Mouse (Mus musculus) adrenal gland, postnatal 36 days (tissue): Measurements from ENCODE around the gene St5. TPM values are rescaled to one million over a fixed set of nuclear protein-coding genes. Genes with fewer than 3 reads are reported as not detected.

Source experiments
- DNase-seq, 2 experiments: peaks; one replicate each; pipeline ENCODE4 v3.0.0; 2021; ENCODE audit warnings: mixed read lengths in 1 of 2
- total RNA-seq, 2 experiments: library from RNA; stranded (reverse); gene quantifications; 2 replicates each; pipeline ENCODE4 v1.2.3; 2021

The St5 gene
- total RNA-seq, 2 experiments from 2014 or later = 37.9 to 45.8 TPM

DNA sequence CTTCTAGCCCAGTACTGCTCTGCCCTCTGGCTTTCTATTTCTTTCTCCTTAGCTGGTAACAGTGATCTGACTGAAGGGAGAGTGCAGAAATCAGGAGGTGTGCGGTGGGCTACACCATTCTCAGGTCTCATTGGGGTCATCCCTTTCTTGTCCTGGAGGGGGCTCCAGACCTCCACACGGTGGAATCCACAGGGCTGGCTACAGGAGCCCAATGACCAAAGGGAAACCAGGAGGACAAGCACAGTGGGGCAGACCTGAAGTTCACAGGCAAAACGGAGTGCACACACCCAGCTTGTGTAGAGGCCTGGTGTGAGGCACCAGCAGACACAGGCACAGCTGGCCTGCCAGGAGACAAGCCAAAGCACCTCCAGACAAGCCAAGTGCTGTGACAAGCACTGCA is 175.0 kb downstream of the St5 start:
- DNase-seq = peak; percentile 56 to 72

DNA sequence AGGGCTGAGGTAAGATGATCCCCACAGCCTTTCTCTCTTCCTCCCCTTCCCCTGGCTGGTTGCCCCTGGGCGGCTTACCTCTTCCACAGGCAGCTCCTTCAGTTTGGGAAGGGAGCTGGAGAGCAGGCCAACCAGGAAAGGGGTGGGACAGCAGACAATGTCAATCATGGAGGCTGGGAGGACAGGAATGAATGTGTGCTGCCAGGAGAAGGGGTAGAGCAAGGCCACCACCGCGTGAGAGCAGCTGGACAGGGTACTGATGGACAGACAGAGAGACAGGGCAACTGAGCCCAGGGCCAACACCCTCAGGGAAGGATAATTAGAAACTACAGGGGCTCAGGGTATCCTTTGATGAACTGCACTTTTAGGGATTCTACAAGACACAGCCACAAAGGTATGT is 175.9 kb downstream of the St5 start:
- DNase-seq = peak; percentile 29 to 41

DNA sequence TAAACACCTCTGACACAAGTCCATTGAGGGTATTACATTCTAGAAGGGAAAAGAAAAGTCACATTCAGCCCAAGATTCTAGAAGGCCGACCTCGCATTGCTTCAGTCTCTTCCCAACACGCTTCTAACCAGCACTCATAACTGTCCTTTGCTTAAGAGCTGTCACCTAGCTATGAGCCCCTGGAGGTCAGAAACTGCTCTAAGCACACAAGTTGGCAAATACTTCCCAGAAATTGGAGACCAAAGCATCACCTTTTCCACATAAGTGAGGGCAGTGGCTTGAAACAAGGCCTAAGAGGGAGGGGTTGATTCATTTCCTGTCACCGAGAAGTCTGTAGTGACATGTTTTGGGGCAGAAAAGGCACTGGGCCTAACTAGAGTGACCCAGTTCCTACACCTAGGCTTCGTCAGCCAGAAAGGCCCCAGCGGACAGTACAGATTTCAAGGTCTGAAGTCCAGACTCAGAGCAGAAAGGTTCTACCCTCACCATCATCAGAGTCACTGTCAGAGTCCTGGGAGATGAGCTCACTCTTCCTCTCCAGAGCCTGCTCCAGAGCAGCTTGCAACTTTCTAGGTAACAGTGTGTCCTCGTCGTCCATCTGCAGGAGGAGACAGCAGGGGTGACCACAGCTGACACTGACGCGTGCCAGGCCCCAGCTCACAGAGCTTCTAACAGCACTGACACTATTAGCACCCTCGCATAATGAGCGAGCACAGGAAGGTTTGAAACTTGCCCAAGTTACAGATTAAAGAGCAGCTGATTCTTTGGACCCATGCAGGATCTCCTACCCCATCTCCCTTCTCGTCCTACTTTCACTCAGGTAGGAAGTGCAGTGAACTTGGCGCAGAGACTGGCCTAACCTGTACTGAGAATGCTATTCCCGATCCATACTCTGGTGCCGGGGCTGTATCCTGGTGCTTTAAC is 177.4 kb downstream of the St5 start:
- DNase-seq = no peak

DNA sequence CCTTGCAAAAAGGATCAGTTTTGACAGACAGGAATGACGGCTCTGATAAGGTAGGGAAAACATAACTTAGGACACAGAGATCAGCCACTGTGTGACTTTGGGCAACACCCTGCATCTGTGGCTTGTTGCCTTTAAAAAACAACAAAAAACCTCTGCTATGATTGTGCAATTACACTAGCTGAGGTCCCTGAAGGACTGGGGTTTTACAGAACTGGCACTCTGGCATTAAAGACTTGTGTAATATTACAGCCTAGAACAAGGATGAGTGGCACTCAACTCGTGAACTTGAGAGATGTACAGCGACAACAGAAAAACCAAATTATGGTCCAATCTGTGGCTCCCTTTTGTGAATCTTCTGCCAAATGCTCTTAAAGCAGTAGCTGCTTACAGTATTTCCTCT is 178.6 kb downstream of the St5 start:
- no peak for DNase-seq

DNA sequence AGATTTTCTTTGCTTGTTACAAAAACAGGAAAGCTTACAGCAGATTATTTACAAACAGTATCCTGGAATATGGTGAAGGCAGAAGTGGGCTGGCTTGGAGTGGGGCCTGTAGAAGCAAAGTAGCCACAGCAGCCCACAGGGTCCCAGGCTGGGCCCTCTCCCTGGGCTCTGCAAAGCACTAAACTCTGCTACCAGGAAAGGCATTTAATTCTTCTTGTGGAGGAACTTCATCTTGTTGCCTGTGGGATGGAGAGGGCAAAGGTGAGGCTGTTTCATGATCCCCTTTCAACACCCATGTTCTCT is 179.0 kb downstream of the St5 start:
- DNase-seq = no peak

DNA sequence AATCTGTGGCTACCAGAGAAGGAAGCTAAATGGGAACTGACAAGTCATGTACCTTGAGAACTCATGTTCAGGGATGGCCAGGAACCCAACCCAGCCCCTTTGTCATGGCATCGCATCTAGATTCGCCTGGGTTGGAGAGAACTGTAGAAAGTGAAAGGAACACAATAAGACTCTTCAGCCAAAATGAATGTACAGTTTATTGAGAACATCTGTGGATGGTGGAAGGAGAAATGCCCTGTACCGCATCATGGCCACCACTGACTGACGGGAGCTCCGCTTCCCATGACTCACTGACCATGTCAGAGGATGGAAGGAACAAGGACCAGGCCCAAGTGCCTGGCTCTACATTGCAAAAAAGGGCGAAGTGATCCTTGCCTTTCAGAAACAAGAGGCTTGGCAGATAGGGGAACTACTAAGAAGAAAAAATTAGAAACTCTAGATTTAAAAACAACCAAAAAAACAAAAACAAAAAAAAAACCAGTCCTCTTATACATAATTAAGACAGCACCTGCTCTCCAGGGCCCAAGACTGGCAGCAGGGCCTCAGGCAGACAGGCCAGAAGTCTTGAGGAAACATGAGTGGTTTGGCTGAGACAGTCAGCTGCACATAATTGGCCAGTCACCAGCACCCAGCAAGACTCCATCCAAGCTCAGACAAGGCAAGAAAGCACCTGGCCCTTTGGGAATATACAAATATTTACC is 179.5 kb downstream of the St5 start:
- no peak for DNase-seq

DNA sequence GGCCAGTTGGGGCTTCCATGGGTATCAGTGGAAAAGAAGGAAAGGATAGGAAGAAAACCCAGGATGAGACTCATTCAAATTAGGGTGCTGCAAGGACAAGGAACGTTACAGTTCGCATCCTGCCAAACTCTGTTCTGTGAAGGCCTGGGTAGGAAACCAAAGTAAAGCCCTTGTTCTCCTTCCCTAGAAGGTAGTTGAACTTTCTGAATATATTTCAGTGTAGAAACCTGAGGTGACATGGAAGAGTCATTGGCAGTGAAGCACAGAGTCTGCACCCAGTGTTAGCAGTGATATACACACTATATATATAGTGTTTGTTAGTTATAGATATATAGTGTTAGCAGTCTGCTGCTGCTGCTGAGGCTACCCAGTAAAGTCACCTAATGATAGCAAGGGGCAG is 180.1 kb downstream of the St5 start:
- DNase-seq = no peak

DNA sequence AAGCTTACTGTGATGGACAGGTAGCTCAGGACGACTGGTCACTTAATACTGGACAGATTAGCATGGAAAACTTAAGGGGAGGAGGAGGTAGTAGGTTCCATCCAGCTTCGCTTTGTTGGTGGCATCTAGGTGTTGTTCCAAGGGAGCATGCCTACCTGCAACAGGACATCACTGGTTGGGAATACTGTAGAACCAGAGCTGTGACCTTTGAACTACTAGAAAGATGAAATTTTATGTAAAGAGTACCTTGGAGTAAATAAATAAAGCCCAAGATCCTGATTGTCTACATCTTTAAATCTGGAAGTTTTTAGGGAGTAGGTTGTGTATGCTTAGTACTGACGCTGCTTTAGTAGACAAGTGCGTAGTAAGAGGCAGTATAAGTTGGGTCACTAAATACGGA is 181.3 kb downstream of the St5 start:
- DNase-seq = no peak

DNA sequence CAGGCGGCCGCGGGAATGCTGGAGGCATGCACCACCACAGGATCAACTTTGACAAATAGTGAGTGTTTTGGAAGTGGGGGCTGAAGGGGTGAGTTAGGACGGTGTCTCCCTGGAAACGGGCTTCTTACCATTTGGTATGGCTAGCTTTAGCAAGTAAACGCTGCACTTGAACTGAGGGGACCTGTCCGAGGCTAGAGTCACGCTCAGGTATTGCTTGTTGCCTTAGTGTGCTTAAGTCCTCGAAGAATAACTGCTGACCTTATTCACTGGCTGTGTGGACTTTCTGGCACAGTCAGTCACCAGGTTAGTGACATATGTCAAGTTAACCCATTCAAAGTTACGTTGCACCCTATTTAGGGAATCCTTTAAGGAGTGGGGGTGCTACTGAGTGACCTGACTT is 183.5 kb downstream of the St5 start:
- no peak for DNase-seq

DNA sequence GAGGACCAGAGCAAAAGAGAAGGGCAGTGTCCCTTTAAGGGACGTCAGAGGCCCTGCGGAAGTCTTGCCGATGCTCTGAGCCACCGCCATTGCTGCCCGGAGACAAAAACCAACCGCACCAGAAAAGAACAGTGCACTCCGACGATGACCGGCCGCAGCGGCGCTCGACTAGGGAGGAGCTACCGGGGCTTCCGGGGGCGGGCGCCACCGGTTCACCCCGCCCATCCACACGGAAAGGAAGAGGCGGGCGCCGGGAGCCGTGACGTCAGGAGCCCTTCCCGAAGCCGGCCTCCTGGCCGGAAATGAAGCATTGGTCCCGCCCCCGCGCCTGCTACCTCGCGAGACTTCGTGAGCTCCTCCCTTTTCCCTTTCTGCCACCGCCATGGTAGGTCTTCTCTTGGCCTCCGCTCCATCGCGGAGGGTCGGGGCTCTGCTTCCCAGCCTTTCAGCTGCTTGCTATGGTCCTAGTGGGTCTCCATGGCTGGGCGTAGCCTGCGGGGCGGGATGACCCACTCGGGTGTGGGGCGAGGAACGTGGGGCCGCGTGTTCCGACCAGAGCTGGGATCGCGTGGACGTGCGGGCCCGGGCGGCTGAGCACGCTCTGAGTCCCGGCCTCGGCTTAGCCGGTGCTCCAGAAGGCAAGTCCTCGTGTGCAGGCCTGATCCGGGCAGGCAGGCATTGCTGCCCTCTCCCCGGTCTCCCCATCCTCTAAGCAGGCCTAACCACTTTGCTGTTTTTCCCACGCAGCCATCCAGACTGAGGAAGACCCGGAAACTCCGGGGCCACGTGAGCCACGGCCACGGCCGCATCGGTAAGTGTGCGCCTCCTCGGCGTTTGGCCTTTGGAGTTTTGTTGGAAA is 184.3 kb downstream of the St5 start, which contains the start of gene Rpl27a:
Gene Rpl27a, plus strand, starts transcription at position 310 of the 859 bp plus-strand sequence.
- peak; percentile 99 for DNase-seq

DNA sequence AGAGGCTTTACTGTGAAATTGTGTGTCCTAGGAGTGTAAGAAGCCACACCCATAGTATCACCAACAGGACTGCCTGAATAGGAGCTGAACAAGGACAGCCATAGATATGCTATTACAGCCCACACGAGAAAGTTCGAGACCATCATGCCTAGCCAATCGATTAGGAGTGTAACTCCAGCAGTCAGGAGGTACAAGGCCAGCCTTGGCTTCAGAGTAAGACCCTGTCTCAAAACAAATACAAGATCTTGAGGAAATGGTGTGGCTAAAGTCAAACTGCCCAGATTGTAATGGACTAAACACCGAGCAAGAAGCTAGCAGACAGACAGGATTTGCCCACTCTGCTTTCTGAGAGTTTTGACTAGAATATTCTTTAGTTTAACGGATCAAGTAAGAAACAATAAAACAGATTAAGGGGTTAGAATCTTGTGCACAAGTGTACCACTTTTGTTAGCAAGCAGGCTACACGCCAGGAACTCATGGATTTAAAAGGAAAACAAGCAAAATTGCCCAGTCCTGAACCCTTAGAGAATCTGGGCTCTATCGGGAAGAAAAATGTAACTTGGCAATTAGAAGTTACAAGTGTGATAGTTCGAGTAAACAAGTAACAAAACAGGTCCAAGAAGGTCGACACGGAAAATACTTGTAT is 185.2 kb downstream of the St5 start:
- DNase-seq = peak in 1 of 2 experiments; percentile 35

DNA sequence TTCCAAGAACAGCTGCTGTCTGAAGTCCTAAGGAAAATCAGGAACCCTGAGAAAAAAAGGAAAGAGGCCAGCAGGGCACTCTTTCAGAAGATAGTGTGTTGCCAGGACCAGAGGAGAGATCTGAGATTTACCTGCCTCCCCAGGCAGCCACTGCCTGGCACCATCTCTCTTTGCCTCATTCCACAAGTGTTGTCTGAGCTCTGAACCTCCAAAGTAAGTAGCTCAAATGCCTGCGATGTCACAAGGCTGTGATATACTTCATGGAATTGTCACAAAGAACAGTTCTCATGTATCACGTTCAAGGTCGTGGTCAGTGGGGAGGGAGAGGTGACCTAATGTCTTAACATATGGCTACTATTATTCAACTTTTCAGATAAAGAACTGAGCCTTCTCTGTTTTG is 186.9 kb downstream of the St5 start:
- DNase-seq = no peak

DNA sequence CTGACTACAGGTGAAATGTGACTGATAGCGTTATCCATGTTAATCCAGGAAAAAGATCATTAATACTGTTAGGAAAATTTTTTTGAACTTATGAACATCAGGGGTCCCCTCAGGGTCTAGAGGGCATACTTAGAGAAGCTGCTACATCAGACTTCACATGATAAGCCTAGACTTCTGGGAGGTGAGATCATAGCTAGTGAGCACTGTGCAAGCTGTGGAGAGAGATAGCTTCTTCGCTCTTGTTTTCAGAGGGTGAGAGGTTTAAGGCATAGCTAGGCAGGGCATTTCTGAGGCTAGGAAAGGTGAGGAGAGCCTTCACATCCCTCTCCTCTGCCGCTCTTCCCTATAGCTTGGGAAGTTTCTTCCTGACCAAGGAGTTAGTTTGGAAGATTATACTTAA is 191.6 kb downstream of the St5 start:
- no peak for DNase-seq

DNA sequence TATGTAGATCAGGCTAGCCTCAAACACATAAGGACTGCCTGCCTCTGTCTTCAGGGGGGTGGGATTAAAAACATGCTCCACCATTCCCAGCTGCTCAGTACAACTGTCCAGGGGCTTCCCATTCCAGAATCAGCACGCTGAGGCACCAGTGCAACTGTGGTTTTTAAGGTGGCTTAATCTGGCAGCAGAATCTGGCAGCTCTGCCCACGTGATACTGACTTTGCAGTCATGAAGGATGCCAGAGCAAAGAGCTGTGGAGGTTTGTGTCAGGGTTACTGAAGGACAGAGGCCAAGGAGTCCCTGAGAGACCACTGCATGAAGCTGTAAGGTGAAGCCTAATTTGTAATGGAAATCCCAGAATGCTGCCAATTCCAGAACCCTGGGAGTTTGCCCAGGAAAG is 192.6 kb downstream of the St5 start:
- DNase-seq = no peak

DNA sequence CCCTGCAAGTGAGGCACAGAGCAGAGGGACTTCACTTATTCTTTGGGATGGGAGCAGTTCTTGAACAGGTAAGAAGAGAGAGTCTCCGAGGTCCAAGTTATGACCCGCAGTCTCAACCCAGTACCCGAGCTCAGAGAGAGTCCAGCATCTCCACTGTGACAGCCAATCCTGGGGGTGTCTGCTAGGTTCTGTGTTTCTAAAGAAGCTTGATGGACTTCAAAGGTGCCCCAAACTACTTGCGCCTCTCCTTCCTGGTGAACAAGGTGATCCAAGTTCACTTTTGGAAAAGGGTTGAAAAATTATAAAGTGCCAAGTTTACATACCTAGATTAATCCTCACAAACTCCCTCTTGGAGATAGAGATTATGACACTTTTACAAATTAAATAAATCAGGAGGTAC is 195.4 kb downstream of the St5 start, which contains the start of gene Trim66:
Gene Trim66, minus strand, starts transcription at position 101 of the 400 bp plus-strand sequence.
- no peak for DNase-seq

DNA sequence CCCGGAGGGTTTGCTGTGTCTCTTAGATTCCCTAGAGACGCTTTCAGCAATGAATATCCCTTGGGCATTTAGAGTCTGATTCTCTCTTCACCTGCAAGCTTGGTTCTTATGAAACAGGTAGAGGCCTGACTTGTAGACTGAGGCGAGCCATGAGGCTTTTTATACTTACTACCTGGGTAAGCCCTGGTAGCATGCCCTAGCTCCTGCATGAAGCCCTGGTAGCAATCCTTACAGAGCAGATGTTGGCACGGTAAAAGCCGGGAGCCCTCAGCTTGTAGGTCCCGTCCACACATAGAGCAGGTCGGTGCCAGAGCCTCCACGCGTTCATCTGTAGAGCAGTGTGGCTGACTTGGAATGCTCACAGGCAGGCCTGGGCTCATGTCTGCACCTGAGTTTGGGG is 195.8 kb downstream of the St5 start:
- DNase-seq = no peak

DNA sequence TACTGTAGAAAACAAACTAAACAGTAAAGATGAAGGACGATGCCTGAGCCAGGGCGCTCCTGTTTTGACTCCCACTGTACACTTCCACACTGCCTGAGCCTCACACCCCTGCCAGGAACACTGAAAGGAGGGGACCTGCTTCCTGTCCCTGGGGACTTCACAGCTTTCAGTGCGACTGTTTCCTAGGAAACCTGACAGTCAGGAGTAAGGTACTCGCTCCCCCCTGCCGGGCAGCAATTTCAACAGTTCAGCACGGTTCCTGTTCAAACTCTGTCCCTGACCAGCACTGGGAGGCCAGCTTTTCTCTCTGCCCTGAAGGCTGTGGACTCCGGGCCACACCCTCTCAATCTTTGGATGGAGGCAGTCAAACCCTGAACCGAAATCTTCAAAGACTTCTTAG is 196.3 kb downstream of the St5 start:
- no peak for DNase-seq

DNA sequence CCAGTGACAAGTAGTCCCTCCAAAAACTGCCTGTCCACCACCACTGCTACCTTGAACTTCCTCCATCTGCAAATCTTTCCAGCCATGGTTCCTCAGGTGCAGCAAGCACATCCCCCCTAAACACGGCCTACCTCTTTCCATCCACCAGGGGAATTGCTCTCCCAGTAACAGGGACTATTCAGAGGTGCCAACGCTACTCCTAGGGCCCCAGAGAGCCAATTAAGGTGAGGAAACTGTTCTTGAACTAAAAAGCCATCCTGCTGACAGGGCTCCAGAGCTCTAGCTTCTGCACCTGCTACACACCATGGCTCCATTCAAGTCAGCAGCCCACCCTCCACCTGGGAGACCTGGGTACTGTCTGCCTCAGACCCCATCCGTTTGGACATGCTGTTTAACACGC is 205.9 kb downstream of the St5 start:
- DNase-seq = no peak

DNA sequence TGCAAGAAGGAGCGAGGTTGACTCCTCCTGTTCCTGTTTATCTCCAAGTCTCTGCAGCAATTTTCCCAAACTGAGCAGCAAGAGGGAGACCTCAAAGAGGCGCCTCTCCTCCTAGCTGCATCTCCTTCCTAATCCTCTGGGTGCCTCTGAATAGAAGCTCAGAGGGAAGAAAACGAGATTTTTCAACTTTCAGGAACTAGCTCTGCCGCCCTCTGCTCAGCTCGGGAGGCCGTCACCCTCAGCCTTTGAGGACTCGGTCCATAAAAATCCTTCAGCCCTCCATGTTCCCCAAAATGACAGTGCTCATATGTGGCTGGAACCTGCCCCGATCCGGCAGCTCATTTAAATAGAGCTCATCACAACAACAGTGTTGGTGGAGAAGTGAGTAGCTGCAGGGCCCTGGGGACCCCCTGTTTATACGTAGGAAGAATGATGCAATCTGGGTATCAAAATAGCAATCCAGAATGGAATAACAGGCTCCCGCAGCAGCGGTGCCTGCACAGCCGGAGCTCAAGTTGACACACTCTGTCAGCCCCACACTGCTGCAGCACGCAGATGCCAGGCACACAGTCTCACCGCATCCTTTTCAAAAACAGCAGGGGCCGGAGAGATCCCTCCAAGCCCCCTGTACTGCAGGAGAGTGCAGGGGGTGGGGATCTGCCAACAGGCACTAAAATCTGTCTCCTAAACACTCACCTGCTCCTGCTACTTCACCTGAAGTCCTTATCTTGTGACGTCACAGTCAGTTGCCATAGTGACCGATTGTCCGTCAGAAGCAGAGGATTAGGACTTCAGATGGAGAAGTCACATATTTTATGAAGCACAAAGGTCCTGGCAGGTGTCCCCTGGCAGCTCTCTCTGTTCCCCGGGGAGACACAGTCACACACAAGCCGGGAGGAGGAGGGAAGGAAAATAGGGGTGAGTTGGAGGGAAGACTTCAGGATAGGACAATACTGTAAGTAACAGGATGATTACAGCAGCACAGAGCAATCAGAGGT is 209.8 kb downstream of the St5 start:
- peak in 1 of 2 experiments; percentile 44 for DNase-seq

DNA sequence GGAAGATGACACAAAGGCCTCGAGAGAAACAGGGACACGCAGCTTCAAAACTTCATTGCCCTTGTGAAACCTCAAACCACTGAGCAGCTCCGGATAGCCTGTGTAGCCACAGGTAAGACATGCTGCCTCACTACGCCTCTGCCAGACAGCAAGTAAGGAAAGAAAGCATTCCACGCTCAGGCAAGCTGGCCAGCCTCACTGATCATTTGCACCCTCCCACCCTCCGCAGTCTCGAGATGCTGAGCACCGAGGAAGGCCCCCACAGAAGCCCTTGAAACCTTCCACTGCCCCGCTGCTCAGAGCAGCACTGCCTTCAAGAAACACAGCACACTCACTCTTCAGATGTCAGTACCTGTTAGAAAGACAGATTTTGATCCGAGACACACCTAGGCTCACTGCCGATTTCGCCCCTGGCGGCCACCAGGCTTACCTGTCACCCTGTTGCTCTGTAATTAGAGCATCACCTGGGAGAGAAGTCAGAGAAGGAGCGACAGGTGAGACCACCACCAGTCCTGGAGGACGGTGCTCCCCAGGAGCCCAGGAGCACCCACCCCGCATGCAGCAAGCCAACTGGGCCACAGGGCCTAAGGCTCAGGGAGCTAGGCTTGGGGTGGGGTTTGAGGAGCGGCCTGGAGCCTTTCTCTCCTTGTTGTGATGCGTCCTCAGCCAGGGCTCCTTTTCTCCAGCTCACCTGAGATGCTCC is 210.6 kb downstream of the St5 start:
- DNase-seq = no peak
